Mouse (Mus musculus): ENCODE data around the gene Cd209f. TPM values are rescaled to one million over a fixed set of nuclear protein-coding genes. Genes with fewer than 3 reads are reported as not detected.

The Cd209f gene
- 0.61 TPM in 1 of 2 replicates, not detected in the other for polyA plus RNA-seq (2012; rRNA removed; ENCODE audit: low replicate concordance)

DNA sequence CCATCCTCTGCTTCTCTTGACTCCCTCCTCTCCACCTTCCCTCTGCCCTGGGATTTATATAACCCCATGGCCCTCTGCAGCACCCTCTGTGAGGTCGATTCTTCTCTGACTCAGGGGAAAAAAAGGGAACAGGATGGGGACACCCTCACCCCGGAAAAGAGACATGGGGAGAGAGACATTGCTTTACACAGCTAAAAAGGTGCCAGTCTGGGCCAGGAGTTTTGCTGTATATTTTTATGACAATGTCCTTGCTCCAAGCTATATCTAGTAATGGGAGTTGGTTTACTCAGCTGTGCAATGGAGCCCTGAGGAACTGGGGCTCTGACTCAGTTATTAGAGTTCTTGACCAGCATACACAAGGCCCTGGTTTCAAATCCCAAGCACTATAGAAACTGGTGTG, at the start of gene Cd209f:
Gene Cd209f, minus strand, starts transcription at position 101 of the 400 bp plus-strand sequence.

DNA sequence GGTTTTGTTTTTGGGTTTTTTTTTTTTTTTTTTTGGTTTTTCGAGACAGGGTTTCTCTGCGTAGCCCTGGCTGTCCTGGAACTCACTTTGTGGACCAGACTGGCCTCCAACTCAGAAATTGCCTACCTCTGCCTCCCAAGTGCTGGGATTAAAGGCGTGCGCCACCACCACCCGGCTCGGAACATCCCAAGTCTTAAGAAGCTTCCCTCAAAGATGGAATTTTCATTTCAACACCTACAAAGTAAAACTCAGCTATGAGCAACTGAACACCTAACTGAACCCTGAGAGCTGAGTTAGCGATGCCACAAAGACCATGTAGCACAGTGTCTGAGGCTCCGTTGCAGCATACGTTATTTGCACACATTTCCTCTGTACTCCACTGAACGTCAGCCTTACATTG, 28.2 kb upstream of the Cd209f start, which contains the start of gene Cd209g:
Gene Cd209g, plus strand, starts transcription at position 301 of the 400 bp plus-strand sequence.

Other genes with a start within 250 kb of the Cd209f start
- gene Cd209d, start 227.3 kb downstream of the Cd209f start, polyA plus RNA-seq (2012; rRNA removed; ENCODE audit: low replicate concordance), result not detected in 2 replicates
- gene Cd209b, start 179.0 kb downstream of the Cd209f start, polyA plus RNA-seq (2012; rRNA removed; ENCODE audit: low replicate concordance), result not detected in 2 replicates
- gene Cd209c, start 151.1 kb downstream of the Cd209f start, polyA plus RNA-seq (2012; rRNA removed; ENCODE audit: low replicate concordance), result 0.15 TPM in 1 of 2 replicates, not detected in the other
- 0.26 and 0.29 TPM in 2 replicates for gene Cd209g, start 28.3 kb upstream of the Cd209f start, polyA plus RNA-seq (2012; rRNA removed; ENCODE audit: low replicate concordance)
- gene Evi5l, start 60.7 kb upstream of the Cd209f start, polyA plus RNA-seq (2012; rRNA removed; ENCODE audit: low replicate concordance), result 3.0 and 4.0 TPM in 2 replicates
- gene Prr36, start 111.6 kb upstream of the Cd209f start, polyA plus RNA-seq (2012; rRNA removed; ENCODE audit: low replicate concordance), result 0.05 and 0.21 TPM in 2 replicates
- gene Lrrc8e, start 121.0 kb upstream of the Cd209f start, polyA plus RNA-seq (2012; rRNA removed; ENCODE audit: low replicate concordance), result 0.13 and 0.53 TPM in 2 replicates
- gene Map2k7, start 132.9 kb upstream of the Cd209f start, polyA plus RNA-seq (2012; rRNA removed; ENCODE audit: low replicate concordance), result 10.3 and 33.8 TPM in 2 replicates
- gene Gm49320, start 133.0 kb upstream of the Cd209f start, polyA plus RNA-seq (2012; rRNA removed; ENCODE audit: low replicate concordance), result 0.59 and 0.61 TPM in 2 replicates
- gene Tgfbr3l, start 142.4 kb upstream of the Cd209f start, polyA plus RNA-seq (2012; rRNA removed; ENCODE audit: low replicate concordance), result 22.7 and 101 TPM in 2 replicates
- 19.2 and 28.2 TPM in 2 replicates for gene Snapc2, start 147.2 kb upstream of the Cd209f start, polyA plus RNA-seq (2012; rRNA removed; ENCODE audit: low replicate concordance)
- gene Ctxn1, start 153.4 kb upstream of the Cd209f start, polyA plus RNA-seq (2012; rRNA removed; ENCODE audit: low replicate concordance), result 13.0 and 16.8 TPM in 2 replicates
- gene Timm44, start 170.1 kb upstream of the Cd209f start, polyA plus RNA-seq (2012; rRNA removed; ENCODE audit: low replicate concordance), result 39.8 and 59.7 TPM in 2 replicates
- gene Ccl25, start 219.4 kb upstream of the Cd209f start, polyA plus RNA-seq (2012; rRNA removed; ENCODE audit: low replicate concordance), result 82.8 and 123 TPM in 2 replicates
- 16.9 and 17.9 TPM in 2 replicates for gene Elavl1, start 219.6 kb upstream of the Cd209f start, polyA plus RNA-seq (2012; rRNA removed; ENCODE audit: low replicate concordance)